Mouse (Mus musculus): ENCODE measurements at regions not wholly inside any gene's neighbourhood (a gene's known extent, or its start where the extent isn't known, plus 50 kb on each side); places are given as distances from the start of the nearest gene placed in this dataset.

DNA sequence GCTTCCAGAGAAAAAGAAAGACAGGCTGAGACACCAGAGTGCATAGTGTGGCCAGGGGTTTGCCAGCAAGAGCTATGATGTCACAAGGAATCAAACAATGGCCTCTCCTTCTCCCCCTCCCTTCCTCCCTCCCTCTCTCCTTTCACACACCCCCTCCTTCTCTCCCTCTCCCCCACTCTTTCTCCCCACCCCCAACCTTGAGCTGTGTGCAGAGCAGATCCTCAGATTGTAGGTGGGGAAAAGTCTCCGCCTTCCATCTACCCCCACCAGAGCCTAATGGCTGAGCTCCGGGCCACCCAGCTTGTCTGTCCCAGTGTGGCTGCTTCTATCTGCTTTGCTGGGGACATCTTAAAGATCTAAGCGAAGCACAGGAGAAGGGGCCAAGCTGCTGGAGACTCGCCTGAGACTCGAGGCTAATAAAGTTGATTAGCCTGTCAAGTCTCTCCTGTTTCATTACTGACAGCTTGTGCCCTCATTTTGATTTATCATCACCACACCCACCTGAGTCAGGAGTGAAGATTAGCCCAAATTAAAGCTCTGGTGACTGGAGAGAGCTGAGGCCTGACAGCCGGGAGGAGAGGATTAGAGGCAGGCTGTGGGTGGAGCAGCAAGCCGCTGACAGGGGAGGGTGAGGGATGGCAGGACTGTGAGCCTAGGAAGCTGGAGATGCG, 272.8 kb downstream of the Cbln1 start:
- peak; percentile 3 for DNase-seq

- peak; percentile 56 for DNase-seq
These were observed 274.4 kb downstream of the Cbln1 start for GRCm38 (mm10) chr8:87197867-87198536.

DNA sequence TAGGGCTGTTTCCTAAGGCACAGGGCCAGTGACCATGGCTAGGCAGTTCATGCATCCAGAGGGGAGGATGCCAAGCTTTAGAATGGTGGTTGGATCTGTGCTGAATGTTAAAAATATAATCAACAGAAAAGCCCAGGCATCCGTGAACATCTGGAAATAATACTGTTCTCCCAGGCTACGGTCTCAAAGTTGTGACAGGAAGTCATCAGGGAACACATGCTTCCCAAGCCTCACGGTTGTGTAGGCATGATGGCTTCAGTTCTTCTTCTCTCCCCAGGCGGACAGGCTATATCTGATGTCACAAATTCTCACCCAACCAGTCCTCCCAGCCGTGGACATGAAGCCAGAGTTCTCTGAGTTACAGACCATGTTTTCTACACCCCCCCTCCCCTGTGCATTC, 275.4 kb downstream of the Cbln1 start:
- no peak for DNase-seq

DNA sequence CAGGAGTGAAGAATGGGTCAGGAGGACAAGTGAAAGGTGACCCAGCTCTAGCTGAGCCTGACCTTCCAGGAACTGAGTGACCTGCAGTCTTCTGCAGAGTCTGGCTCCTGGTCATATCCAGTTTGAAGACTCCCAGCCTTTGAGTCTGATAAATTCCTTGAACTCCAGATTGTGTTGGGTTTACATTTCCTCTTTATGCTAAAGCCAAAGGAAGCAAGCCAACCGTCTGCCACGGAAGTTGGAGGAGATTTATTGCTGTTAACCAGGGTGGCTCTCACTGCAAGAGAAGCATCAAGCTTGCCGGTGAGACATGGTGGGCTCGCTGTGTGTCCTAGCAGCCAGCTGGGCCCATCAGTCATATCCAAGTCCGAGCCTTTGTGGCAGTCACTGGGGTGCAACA, 276.4 kb downstream of the Cbln1 start:
- DNase-seq, result no peak

DNA sequence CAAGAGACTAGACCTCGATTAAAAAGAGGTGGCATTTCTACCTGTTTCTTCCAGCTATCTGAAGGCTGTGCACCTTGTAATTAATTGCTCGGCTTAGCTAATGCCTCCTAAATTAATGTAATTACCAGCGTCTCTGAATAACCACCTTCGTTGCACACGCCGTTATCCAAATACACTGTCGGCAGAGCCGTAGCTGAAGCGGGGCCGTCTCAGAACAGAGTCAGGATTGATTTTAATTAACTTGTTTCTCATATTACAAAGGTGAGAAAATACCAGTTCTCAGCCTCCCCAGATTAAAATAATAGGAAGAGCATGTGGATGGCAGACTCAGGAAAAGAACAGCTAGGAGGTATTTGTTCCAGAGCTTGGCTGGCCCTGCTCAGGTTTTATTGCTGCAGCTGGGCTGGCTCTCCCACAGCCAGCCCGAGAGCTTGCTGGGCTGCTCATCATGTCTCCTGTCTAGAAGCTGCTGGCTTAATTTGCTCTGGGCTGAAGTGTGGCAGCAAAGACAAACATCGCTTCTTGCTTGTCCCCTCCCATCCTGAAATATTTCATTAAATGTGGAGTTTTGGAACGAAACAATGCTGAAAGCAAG, 282.5 kb downstream of the Cbln1 start:
- no peak for DNase-seq

- no peak for DNase-seq
These were observed 289.5 kb downstream of the Cbln1 start for GRCm38 (mm10) chr8:87182888-87183287.

DNA sequence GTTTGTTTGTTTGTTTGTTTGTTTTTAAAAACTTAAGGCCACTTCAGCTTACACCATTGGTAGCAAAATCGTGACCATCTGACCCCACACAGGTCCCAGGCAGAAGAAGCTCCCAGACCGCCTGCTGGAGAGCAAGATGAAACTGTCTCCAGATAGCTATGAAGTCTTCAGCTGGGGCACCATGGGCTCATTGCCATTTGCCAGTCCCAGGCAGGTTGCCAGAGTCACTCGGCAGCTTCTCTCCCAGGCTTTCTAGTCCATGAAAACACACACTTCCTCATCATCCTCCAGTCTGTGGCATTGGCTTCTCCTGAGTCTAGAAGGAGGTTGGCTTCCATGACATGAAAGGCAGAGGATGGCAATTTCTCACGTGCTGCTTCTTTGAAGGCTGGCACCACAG, 293.5 kb upstream of the N4bp1 start:
- no peak for DNase-seq

DNA sequence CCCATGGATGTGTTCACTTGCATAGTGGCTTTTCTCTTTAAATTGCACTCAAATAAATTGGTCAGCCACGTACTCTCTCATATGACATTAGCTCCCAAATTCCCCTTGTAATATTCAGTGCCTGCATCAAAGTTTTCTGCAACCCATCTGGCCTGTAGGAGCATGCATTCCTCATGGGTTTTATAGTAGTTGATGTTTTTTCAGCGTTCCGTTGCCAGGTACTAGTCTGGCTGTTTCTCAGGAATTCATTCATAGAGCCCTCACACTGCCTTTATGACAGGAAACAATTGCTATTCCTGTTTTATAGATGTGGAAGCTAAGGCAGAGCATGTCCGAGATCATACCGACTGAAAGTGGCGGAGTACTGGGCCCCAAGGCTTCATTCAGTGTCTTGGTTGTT, 292.6 kb upstream of the N4bp1 start:
- no peak for DNase-seq

DNA sequence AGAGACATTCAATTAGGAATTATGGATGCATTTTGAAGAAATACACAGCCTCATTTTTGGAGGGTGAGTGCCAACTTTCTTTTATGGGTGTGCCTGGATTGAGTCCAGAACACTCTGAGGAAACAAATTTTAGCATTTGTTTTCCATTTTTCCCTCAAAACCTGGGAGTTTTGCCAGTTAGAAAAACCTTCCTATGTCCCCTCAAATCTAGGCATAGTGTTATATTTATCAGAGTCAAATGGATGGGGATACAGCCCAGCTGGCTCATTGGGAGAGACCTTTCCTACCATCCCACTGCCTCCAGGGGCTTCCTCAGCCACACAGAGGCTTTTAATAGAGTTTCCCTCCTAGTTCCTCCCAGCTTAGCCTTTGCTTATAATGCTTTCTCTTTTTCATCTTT, 290.0 kb upstream of the N4bp1 start:
- DNase-seq, result no peak

- peak; percentile 6 for DNase-seq
These were observed 288.7 kb upstream of the N4bp1 start for GRCm38 (mm10) chr8:87173720-87174119.

DNA sequence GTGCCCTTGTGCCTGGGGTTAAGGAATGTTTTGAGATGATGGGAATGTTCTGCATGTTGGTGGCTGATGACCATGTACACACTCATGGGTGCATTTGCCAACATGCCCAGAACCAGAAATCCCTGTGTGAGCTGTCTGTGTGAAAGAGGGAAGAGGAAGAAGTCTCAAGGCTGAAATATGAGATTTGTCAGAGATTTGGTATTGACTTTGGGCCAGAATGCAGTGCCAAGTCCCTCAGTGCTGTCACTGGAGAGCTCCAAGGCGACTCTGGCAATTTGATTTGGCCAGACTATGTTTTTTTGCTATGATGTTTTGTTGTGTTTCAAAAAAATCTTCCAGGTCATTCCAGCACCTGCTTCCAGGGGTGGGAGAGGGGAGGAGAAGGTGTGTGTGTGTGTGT, 281.7 kb upstream of the N4bp1 start:
- DNase-seq, result peak; percentile 69

DNA sequence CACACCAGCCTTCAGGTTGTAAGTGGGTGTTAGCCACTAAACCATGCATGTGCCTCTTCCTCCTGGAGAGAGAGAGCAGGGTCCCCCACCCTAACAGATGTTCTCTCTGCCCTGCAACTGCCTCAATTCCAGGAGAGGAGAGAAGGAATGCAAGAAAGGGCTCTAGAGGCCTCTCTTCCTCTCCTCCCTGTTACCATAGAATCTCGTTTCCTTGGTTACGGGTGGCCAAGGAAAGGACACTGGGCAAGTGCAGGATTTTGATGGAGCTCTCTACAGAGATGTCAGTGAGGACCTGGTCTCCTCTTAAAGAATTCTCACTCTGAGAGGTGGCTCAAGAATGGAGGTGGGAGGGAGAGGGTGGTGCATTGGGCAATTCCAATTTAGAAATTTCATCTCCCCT, 275.4 kb upstream of the N4bp1 start:
- no peak for DNase-seq

DNA sequence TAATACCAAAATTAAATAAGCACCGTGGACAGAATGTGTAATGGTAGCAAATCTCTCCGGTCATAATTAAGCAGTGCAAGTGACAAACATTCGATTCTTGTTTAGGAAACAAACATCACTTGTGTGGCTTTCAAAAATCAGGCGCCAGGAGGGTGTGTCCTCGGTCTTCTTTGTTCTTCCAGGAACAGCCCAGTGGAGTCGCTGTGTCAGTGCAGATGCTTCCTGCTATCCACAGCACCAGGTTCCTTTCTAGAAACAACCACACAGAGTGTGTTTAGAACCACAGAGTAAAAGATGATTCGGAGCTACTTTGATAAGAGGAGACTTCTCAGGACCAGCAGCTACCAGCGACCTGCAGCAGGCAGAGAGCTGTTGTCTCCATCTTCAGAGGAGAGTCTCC, 273.3 kb upstream of the N4bp1 start:
- DNase-seq, result no peak

DNA sequence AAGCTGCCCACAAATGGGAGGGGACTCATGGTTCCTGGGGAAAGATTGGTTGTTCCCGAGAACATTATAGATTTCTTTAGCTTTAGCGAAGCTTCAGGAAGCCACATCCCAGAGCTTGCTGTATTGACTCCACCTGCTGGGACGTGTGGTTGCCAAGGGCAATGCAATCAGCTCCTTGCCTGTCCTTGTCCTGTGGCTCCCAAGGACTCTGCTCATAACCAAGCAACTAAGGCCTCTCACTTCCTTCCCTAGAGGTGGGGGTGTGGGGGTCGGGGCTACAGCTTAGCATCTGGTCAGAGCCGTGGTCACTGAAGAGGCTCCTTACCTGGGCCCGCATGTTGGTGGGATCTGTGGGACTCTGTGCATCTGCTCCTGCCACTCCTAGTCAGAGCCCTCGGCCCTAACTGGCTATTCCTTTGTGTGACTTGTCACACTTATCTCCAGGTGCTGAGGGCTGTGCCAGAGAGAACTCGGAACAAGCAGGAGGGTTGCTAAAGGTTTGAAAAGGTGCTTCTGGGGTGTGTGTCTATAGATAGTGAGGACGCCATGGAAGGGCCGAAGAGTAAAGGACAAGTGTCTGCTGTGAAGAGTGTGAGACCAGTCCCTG, 270.9 kb upstream of the N4bp1 start:
- DNase-seq, result no peak

DNA sequence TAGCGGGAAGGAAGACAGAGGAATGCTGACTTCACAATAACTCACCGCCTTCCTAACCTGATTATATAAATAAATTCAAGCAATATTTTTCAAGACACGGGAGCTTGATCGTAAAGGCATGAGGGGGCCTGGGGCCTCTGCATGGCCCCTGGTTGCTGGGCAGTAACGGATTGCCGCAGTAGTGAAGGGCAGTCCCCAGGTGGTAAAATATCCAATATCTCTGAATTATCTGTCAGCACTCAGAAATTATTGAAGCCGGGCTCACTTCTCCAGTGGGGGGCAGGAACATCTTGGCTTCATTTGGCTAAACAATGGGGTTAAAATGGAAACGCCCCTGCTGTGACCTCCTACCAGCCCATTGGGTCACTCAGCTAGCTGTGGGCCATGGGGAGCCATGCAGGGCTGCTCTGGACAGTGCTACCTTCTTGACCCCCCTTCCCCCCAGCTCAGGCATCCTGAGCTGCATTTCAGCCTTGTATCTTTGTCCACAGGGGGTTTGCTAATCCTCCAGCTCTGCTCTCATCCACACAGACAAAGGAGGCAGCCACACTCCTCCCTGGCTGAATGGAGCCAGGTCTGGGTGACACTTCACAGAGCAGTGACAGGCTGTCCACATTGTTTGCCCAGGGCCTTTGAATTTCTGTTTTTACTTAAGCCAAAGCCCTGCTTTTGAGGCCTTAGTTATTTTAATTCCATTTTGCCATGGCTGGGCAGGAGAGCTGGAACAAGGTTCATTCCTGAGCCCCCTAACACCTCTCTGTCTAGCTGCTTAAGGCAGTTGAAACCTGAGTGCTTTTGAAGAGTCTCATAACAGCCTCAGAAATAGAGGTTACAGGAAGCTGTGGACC, 267.2 kb upstream of the N4bp1 start:
- DNase-seq, result no peak

DNA sequence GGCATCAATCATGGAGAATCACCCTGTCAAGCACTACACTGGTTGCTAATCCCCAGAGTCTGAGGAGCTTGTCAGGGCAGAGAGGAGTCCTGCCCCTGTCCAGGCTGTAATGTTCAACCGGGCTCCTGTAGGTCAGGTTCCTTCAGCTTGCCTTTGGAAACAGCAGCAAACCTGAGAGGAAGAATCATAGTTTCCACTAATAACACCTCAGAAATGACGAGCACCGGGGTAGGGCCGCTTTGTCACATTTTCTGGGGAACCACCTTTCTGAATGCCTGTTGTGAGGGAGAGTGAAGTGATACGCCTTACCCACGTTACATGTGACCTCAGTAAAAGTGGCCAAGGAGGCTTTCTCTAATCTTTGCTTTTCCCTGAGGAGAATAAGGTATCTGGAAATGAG, 263.8 kb upstream of the N4bp1 start:
- no peak for DNase-seq

GRCm38 (mm10) chr8:87147704-87148103, 262.6 kb upstream of the N4bp1 start:
- no peak for DNase-seq

- DNase-seq, result no peak
These were observed 252.4 kb upstream of the N4bp1 start for GRCm38 (mm10) chr8:87137412-87137811.

- DNase-seq, result no peak
These were observed 246.7 kb upstream of the N4bp1 start for GRCm38 (mm10) chr8:87131716-87132115.

GRCm38 (mm10) chr8:87130691-87131090, 245.6 kb upstream of the N4bp1 start:
- DNase-seq, result no peak

- DNase-seq, result no peak
These were observed 243.5 kb upstream of the N4bp1 start for GRCm38 (mm10) chr8:87128593-87128992.

GRCm38 (mm10) chr8:87116190-87116765, 231.2 kb upstream of the N4bp1 start:
- DNase-seq, result no peak

Measured in adrenal gland, adult 8-10 months (tissue).